In genomic region chr6:117873450-117873849, GRCm38 (mm10) we compare ENCODE assay signal across 5 mouse cellular contexts. TPM values are rescaled to one million over a fixed set of nuclear protein-coding genes. Genes with fewer than 3 reads are reported as not detected.
DNase-seq lines count a peak whose midpoint lies in the region; TF ChIP-seq lines count a peak whose summit lies in the region.
"Not testable (repeated sequence)": the region's sequence is repeated elsewhere in the genome, so short reads cannot be mapped to it uniquely, and the experiment has no call there.

No protein-coding gene starts in this region.

- peak; percentile 56 for DNase-seq in 3T3-L1 (ENCODE audit: low read depth, low spot score)
- not testable (repeated sequence) for DNase-seq in CH12.LX (ENCODE audit: extremely low read depth); ES-E14 (ENCODE audit: low read depth, low spot score); MEL (ENCODE audit: low read depth, low spot score); layer of hippocampus, adult 2 months (ENCODE audit: low spot score in 2 of 2)

- not testable (repeated sequence) for H3K79me2 ChIP-seq in CH12.LX (replicated peaks; ENCODE audit: control insufficient read depth, extremely low read depth, insufficient read depth, poor library complexity, severe bottlenecking); MEL (ENCODE audit: control insufficient read depth, insufficient read depth, low read length, poor library complexity)

- peaks cover 14 to 29% of the 10 kb centered on the region in 2 experiments for H3K36me3 ChIP-seq in CH12.LX (replicated peaks in 1 of 2; ENCODE audit: control insufficient read depth in 1 of 2, insufficient read depth in 1 of 2, low read length in 1 of 2)
- not testable (repeated sequence) for H3K36me3 ChIP-seq in ES-E14 (ENCODE audit: control insufficient read depth, insufficient read depth, low read length, poor library complexity, severe bottlenecking); MEL (ENCODE audit: control insufficient read depth in 1 of 2, insufficient read depth in 2 of 2, low read length in 2 of 2)

- in situ Hi-C loops in CH12.LX (cut with MboI; ENCODE audit: low pct_ligation_motif_present, low pct_unique_long_range_greater_than_20kb, low sequenced_read_pairs); ES-E14 (cut with MboI; ENCODE audit: low sequenced_read_pairs in 2 of 2, unreplicated experiment in 2 of 2): not testable (repeated sequence)

- H3K27ac ChIP-seq in CH12.LX (ENCODE audit: insufficient read depth, low read depth); ES-E14 (ENCODE audit: insufficient read depth, low read depth, low read length, poor library complexity, severe bottlenecking); MEL (ENCODE audit: control insufficient read depth, low read depth, low read length); layer of hippocampus, adult 2 months: not testable (repeated sequence)

- not testable (repeated sequence) for H3K4me2 ChIP-seq in CH12.LX (ENCODE audit: insufficient read depth, low read depth, poor library complexity, severe bottlenecking)

- not testable (repeated sequence) for H3K27me3 ChIP-seq in CH12.LX (replicated peaks); MEL (ENCODE audit: control insufficient read depth in 1 of 2, insufficient read depth in 2 of 2, low read length in 2 of 2)

- dilution Hi-C loops in CH12.LX (cut with MboI; ENCODE audit: extremely low pct_ligation_motif_present, extremely low pct_unique_long_range_greater_than_20kb, low sequenced_read_pairs) = not testable (repeated sequence)

- not testable (repeated sequence) for TF ChIP-seq EP300 in CH12.LX (IDR thresholded peaks at IDR 0.05; ENCODE audit: low read length); MEL (IDR thresholded peaks at IDR 0.05; ENCODE audit: low read depth in 1 of 2, low read length in 2 of 2)

- not testable (repeated sequence) for TF ChIP-seq POLR2A in CH12.LX (IDR thresholded peaks at IDR 0.05; ENCODE audit: low read depth, low read length); MEL (IDR thresholded peaks at IDR 0.05; ENCODE audit: control insufficient read depth in 1 of 2, insufficient read depth in 1 of 2, low read depth in 1 of 2, low read length in 2 of 2, poor library complexity in 1 of 2)

- not testable (repeated sequence) for H3K9me3 ChIP-seq in CH12.LX (replicated peaks; ENCODE audit: low read length); ES-E14 (ENCODE audit: control insufficient read depth, insufficient read depth, low read depth, low read length); MEL (replicated peaks; ENCODE audit: insufficient read depth, low read length)

- not testable (repeated sequence) for H3K4me3 ChIP-seq in CH12.LX (replicated peaks in 1 of 3; ENCODE audit: low read depth in 2 of 3, low read length in 2 of 3, poor library complexity in 1 of 3); ES-E14 (ENCODE audit: insufficient read depth in 1 of 2, low read depth in 1 of 2, low read length in 2 of 2, poor library complexity in 1 of 2, severe bottlenecking in 1 of 2); MEL (ENCODE audit: control insufficient read depth in 1 of 2, insufficient read depth in 1 of 2, low read depth in 2 of 2, low read length in 2 of 2); layer of hippocampus, adult 2 months

- not testable (repeated sequence) for TF ChIP-seq CTCF in CH12.LX (conservative IDR thresholded peaks at IDR 0.05 in 1 of 2, IDR thresholded peaks at IDR 0.05 in 1 of 2; ENCODE audit: low read depth in 2 of 2, low read length in 2 of 2); MEL (IDR thresholded peaks at IDR 0.05 in 2 of 3, conservative IDR thresholded peaks at IDR 0.05 in 1 of 3; ENCODE audit: control insufficient read depth in 1 of 3, insufficient read depth in 1 of 3, low read depth in 2 of 3, low read length in 3 of 3, poor library complexity in 1 of 3, severe bottlenecking in 1 of 3)
- TF ChIP-seq CTCF in layer of hippocampus, adult 2 months (conservative IDR thresholded peaks at IDR 0.05) = peak; percentile 32; the same call in 1 of the 2 replicates

- H3K4me1 ChIP-seq in CH12.LX (ENCODE audit: control insufficient read depth in 1 of 2, insufficient read depth in 2 of 2) = peaks cover 5 to 25% of the 10 kb centered on the region in 2 experiments; a peak in 3 of 4 replicates
- not testable (repeated sequence) for H3K4me1 ChIP-seq in ES-E14 (ENCODE audit: control insufficient read depth in 2 of 2, insufficient read depth in 2 of 2, low read length in 2 of 2, poor library complexity in 1 of 2); MEL (ENCODE audit: control insufficient read depth in 1 of 2, insufficient read depth in 2 of 2, low read length in 2 of 2)

- not testable (repeated sequence) for TF ChIP-seq RAD21 in CH12.LX (IDR thresholded peaks at IDR 0.05; ENCODE audit: low read depth, low read length); MEL (IDR thresholded peaks at IDR 0.05; ENCODE audit: low read depth, low read length)

- H3K9ac ChIP-seq in CH12.LX (ENCODE audit: insufficient read depth, low read depth); ES-E14 (ENCODE audit: insufficient read depth, low read depth, low read length, poor library complexity, severe bottlenecking); MEL (ENCODE audit: control insufficient read depth, low read depth, low read length, poor library complexity, severe bottlenecking): not testable (repeated sequence)

TF ChIP-seq in CH12.LX, 34 proteins besides CTCF, POLR2A, EP300 and RAD21:
- TF ChIP-seq ZNF384 (IDR thresholded peaks at IDR 0.05; ENCODE audit: low read depth, low read length) = peak; percentile 69

TF ChIP-seq in ES-E14, 5 proteins besides CTCF, POLR2A, EP300 and RAD21:
- TF ChIP-seq ZNF384 (IDR thresholded peaks at IDR 0.05; ENCODE audit: low read depth, low read length) = peak; percentile 78

TF ChIP-seq in MEL, 35 proteins besides CTCF, POLR2A, EP300 and RAD21:
- peak; percentile 85 for TF ChIP-seq ZNF384 (IDR thresholded peaks at IDR 0.05; ENCODE audit: low read depth, low read length)

RNA-seq across cellular contexts. Expression of gene Zfp239, which starts 11.6 kb away (rescaled TPM):
- total RNA-seq in CH12.LX (2012; rRNA removed) = 13.1 and 16.2 TPM in 2 replicates
- total RNA-seq in CH12.LX (2014; rRNA removed) = 19.6 and 20.4 TPM in 2 replicates
- polyA plus RNA-seq in CH12.LX (2012; ENCODE audit: insufficient read length, low read depth) = 15.1 and 16.6 TPM in 2 replicates
- 9.1 and 10.2 TPM in 2 replicates for total RNA-seq in ES-E14 (2012; rRNA removed)
- 17.9 and 20.4 TPM in 2 replicates for total RNA-seq in MEL (2012; rRNA removed)
- 10 to 100 TPM in 1 of 2 experiments, not detected in 1; 18.6 TPM for polyA plus RNA-seq in MEL (2012; ENCODE audit: insufficient read depth in 1 of 2, insufficient read length in 2 of 2, low read depth in 1 of 2, low replicate concordance in 2 of 2, missing spikeins in 1 of 2)
- total RNA-seq in layer of hippocampus, adult 2 months (2021) = 10 to 100 TPM; 35.9 to 38.4 TPM

RNA-seq across cellular contexts. Expression of gene Hnrnpf, which starts 26.7 kb away (rescaled TPM):
- total RNA-seq in CH12.LX (2012; rRNA removed) (598 and 821 TPM in 2 replicates), CH12.LX (2014; rRNA removed) (1,196 and 1,374 TPM in 2 replicates), ES-E14 (2012; rRNA removed) (450 and 669 TPM in 2 replicates), MEL (2012; rRNA removed) (868 and 882 TPM in 2 replicates)
- polyA plus RNA-seq in CH12.LX (2012; ENCODE audit: insufficient read length, low read depth) (790 and 847 TPM in 2 replicates), MEL (2012; ENCODE audit: insufficient read depth in 1 of 2, insufficient read length in 2 of 2, low read depth in 1 of 2, low replicate concordance in 2 of 2, missing spikeins in 1 of 2) (1,000 to 10,000 TPM in 1 of 2 experiments, 100 to 1,000 TPM in 1; 722 to 2,287 TPM)
- 100 to 1,000 TPM; 123 TPM for total RNA-seq in layer of hippocampus, adult 2 months (2021)

RNA-seq across cellular contexts. Expression of gene Zfp637, which starts 32.5 kb away (rescaled TPM):
- total RNA-seq in CH12.LX (2012; rRNA removed) = 19.7 and 21.7 TPM in 2 replicates
- 18.7 and 21.3 TPM in 2 replicates for total RNA-seq in CH12.LX (2014; rRNA removed)
- 11.9 and 12.5 TPM in 2 replicates for polyA plus RNA-seq in CH12.LX (2012; ENCODE audit: insufficient read length, low read depth)
- 7.8 and 14.3 TPM in 2 replicates for total RNA-seq in ES-E14 (2012; rRNA removed)
- total RNA-seq in MEL (2012; rRNA removed) = 41.5 and 52.4 TPM in 2 replicates
- polyA plus RNA-seq in MEL (2012; ENCODE audit: insufficient read depth in 1 of 2, insufficient read length in 2 of 2, low read depth in 1 of 2, low replicate concordance in 2 of 2, missing spikeins in 1 of 2) = 10 to 100 TPM in 1 of 2 experiments, not detected in 1; 53.8 TPM
- total RNA-seq in layer of hippocampus, adult 2 months (2021) = 10 to 100 TPM; 46.5 to 52.6 TPM
